11 mouse cellular contexts compared by ENCODE assay signal in genomic region chr13:44043494-44043885, GRCm38 (mm10).
DNase-seq lines count a peak whose midpoint lies in the region; ATAC-seq and TF ChIP-seq lines count a peak whose summit lies in the region.
"Had no signal": no experiment of that assay in that cellular context is flagged by ENCODE, and none has a peak within 500 bp of the region (broad histone marks: within the 10 kb centered on the region; RNA-seq: fewer than 3 reads in every experiment).

No protein-coding gene starts in this region.

- no peak for DNase-seq in heart, postnatal 0 days (ENCODE audit: low spot score)
- no peak for DNase-seq in heart, adult 8-10 months (ENCODE audit: low spot score)
- peak; percentile 55 for DNase-seq in embryo, embryonic 11 days
- DNase-seq in hindbrain, embryonic 14.5 days (ENCODE audit: low spot score), result peak; percentile 63
- DNase-seq in retina, embryonic 14.5 days (ENCODE audit: low spot score), result peak; percentile 85
- DNase-seq in kidney, postnatal 14 days, result no peak
- no peak for DNase-seq in ovary, postnatal 14 days (ENCODE audit: low spot score)
- no peak for DNase-seq in gastrocnemius, adult 8-10 months (ENCODE audit: low spot score in 2 of 2)
- DNase-seq: gastrocnemius, postnatal 25 days; kidney, adult 11 months; lung, adult 2 months had no signal

- no peaks in the 10 kb centered on the region for H3K9me3 ChIP-seq in heart, postnatal 0 days (replicated peaks; ENCODE audit: control insufficient read depth, low read length)
- no peaks in the 10 kb centered on the region for H3K9me3 ChIP-seq in hindbrain, embryonic 14.5 days (ENCODE audit: control insufficient read depth, low read length)

- ATAC-seq in heart, postnatal 0 days (ENCODE audit: insufficient read depth, low read depth), result peak; percentile 53; the same call in 1 of the 2 replicates
- peak; percentile 31; the same call in 1 of the 2 replicates for ATAC-seq in hindbrain, embryonic 14.5 days (ENCODE audit: low FRiP score)

- H3K4me1 ChIP-seq in heart, postnatal 0 days (ENCODE audit: control insufficient read depth, insufficient read depth), result peaks cover 19% of the 10 kb centered on the region
- peaks cover 4% of the 10 kb centered on the region for H3K4me1 ChIP-seq in hindbrain, embryonic 14.5 days (replicated peaks; ENCODE audit: control insufficient read depth, insufficient read depth, low read length)

- WGBS in heart, postnatal 0 days, result 16% methylated on average over 5 of the region's 5 CpGs
- 9% methylated on average over 5 of the region's 5 CpGs for WGBS in hindbrain, embryonic 14.5 days

- no peak overlapping the region for H3K4me3 ChIP-seq in heart, postnatal 0 days (ENCODE audit: low read depth, low read length)
- H3K4me3 ChIP-seq in hindbrain, embryonic 14.5 days (replicated peaks; ENCODE audit: low read length), result no peak overlapping the region

- H3K27ac ChIP-seq in heart, postnatal 0 days (ENCODE audit: low read depth), result 0 out of 2 replicates have a peak overlapping the region, but pooled peaks have one; percentile 11
- peak overlapping the region; percentile 22; the same call in 1 of the 2 replicates for H3K27ac ChIP-seq in hindbrain, embryonic 14.5 days

- no peak for TF ChIP-seq EP300 in heart, postnatal 0 days (IDR thresholded peaks at IDR 0.05; ENCODE audit: low read depth)

- H3K4me2 ChIP-seq in heart, postnatal 0 days (ENCODE audit: low read depth, low read length), result no peak overlapping the region
- H3K4me2 ChIP-seq in hindbrain, embryonic 14.5 days (replicated peaks), result no peak overlapping the region

- H3K9ac ChIP-seq in heart, postnatal 0 days (replicated peaks; ENCODE audit: low read depth, low read length), result no peak overlapping the region
- no peak overlapping the region for H3K9ac ChIP-seq in hindbrain, embryonic 14.5 days

- no peaks in the 10 kb centered on the region for H3K36me3 ChIP-seq in heart, postnatal 0 days (replicated peaks; ENCODE audit: control insufficient read depth, insufficient read depth, low read length)
- no peaks in the 10 kb centered on the region for H3K36me3 ChIP-seq in hindbrain, embryonic 14.5 days (replicated peaks; ENCODE audit: control insufficient read depth, insufficient read depth)

- TF ChIP-seq CTCF in heart, postnatal 0 days (IDR thresholded peaks at IDR 0.05; ENCODE audit: low read depth), result no peak

- no peaks in the 10 kb centered on the region for H3K27me3 ChIP-seq in heart, postnatal 0 days (ENCODE audit: control insufficient read depth, insufficient read depth, low read length)
- no peaks in the 10 kb centered on the region for H3K27me3 ChIP-seq in hindbrain, embryonic 14.5 days (ENCODE audit: control insufficient read depth, insufficient read depth, low read length)

Comparison
In these comparisons a context has a peak if more than half of its experiments do, and no peak if none do; other contexts are left out.
1. DNase-seq: peak in embryo, embryonic 11 days (single experiment), hindbrain, embryonic 14.5 days (single experiment) and retina, embryonic 14.5 days (single experiment); none in heart, postnatal 0 days (single experiment), heart, adult 8-10 months (single experiment), kidney, postnatal 14 days (single experiment), ovary, postnatal 14 days (single experiment) and gastrocnemius, adult 8-10 months (0 of 2).